Mouse (Mus musculus): ENCODE results near the gene Selenof. TPM values are rescaled to one million over a fixed set of nuclear protein-coding genes. Genes with fewer than 3 reads are reported as not detected.

Gene Selenof
- polyA plus RNA-seq, 1 experiment from 2014 or later, result 464 TPM

- H3K4me2 ChIP-seq (replicated peaks), result no peak overlapping the region
- H3K9me3 ChIP-seq (ENCODE audit: control insufficient read depth, low read length), result no peaks in the 10 kb centered on the region
- no peak for DNase-seq (ENCODE audit: low spot score)
- H3K4me3 ChIP-seq (replicated peaks; ENCODE audit: low read length), result no peak overlapping the region
- H3K27ac ChIP-seq, result no peak overlapping the region
- H3K4me1 ChIP-seq (replicated peaks; ENCODE audit: control insufficient read depth, insufficient read depth, low read length), result peaks cover 16% of the 10 kb centered on the region
- H3K36me3 ChIP-seq (replicated peaks; ENCODE audit: control insufficient read depth, insufficient read depth), result no peaks in the 10 kb centered on the region
- H3K27me3 ChIP-seq (ENCODE audit: control insufficient read depth, insufficient read depth, low read length), result no peaks in the 10 kb centered on the region
- no peak overlapping the region for H3K9ac ChIP-seq
- 23% methylated on average over 4 of the region's 4 CpGs for WGBS
- no peak for ATAC-seq (ENCODE audit: low FRiP score)
These were observed 24.3 kb upstream of the Selenof start for GRCm38 (mm10) chr3:144545832-144546231.

- no peaks in the 10 kb centered on the region for H3K27me3 ChIP-seq (ENCODE audit: control insufficient read depth, insufficient read depth, low read length)
- H3K4me3 ChIP-seq (replicated peaks; ENCODE audit: low read length), result no peak overlapping the region
- DNase-seq (ENCODE audit: low spot score) (no peak), ATAC-seq (ENCODE audit: low FRiP score) (no peak)
- H3K36me3 ChIP-seq (replicated peaks; ENCODE audit: control insufficient read depth, insufficient read depth), result no peaks in the 10 kb centered on the region
- H3K9ac ChIP-seq, result no peak overlapping the region
- WGBS, result 53% methylated on average over 4 of the region's 4 CpGs
- no peak overlapping the region for H3K4me2 ChIP-seq (replicated peaks)
- H3K27ac ChIP-seq, result no peak overlapping the region; the same call in 1 of the 2 replicates
- peaks cover 20% of the 10 kb centered on the region for H3K4me1 ChIP-seq (replicated peaks; ENCODE audit: control insufficient read depth, insufficient read depth, low read length)
- H3K9me3 ChIP-seq (ENCODE audit: control insufficient read depth, low read length), result no peaks in the 10 kb centered on the region
These were observed 23.6 kb upstream of the Selenof start for GRCm38 (mm10) chr3:144546490-144546889.

GRCm38 (mm10) chr3:144548186-144548845 lies 21.8 kb upstream of the Selenof start:
- no peak overlapping the region for H3K4me2 ChIP-seq (replicated peaks)
- H3K27ac ChIP-seq, result no peak overlapping the region
- H3K4me3 ChIP-seq (replicated peaks; ENCODE audit: low read length), result no peak overlapping the region
- H3K36me3 ChIP-seq (replicated peaks; ENCODE audit: control insufficient read depth, insufficient read depth), result no peaks in the 10 kb centered on the region
- H3K9me3 ChIP-seq (ENCODE audit: control insufficient read depth, low read length), result no peaks in the 10 kb centered on the region
- DNase-seq (ENCODE audit: low spot score), result no peak
- H3K9ac ChIP-seq, result no peak overlapping the region
- peaks cover 22% of the 10 kb centered on the region for H3K4me1 ChIP-seq (replicated peaks; ENCODE audit: control insufficient read depth, insufficient read depth, low read length)
- 82% methylated on average over 7 of the region's 7 CpGs for WGBS
- ATAC-seq (ENCODE audit: low FRiP score), result no peak
- no peaks in the 10 kb centered on the region for H3K27me3 ChIP-seq (ENCODE audit: control insufficient read depth, insufficient read depth, low read length)

- Histone ChIP-seq H3K4me1 (replicated peaks; ENCODE audit: control insufficient read depth, insufficient read depth, low read length) (peaks cover 31% of the 10 kb centered on the region), H3K9ac (no peak overlapping the region), H3K4me3 (replicated peaks; ENCODE audit: low read length) (no peak overlapping the region), H3K27me3 (ENCODE audit: control insufficient read depth, insufficient read depth, low read length) (no peaks in the 10 kb centered on the region), H3K4me2 (replicated peaks) (no peak overlapping the region), H3K36me3 (replicated peaks; ENCODE audit: control insufficient read depth, insufficient read depth) (no peaks in the 10 kb centered on the region), H3K9me3 (ENCODE audit: control insufficient read depth, low read length) (no peaks in the 10 kb centered on the region), H3K27ac (no peak overlapping the region)
- WGBS, result 96% methylated on average over 5 of the region's 5 CpGs
- no peak for ATAC-seq (ENCODE audit: low FRiP score)
- DNase-seq (ENCODE audit: low spot score), result no peak
These were observed 20.1 kb upstream of the Selenof start for GRCm38 (mm10) chr3:144550036-144550435.

- Histone ChIP-seq H3K9ac (no peak overlapping the region), H3K4me1 (replicated peaks; ENCODE audit: control insufficient read depth, insufficient read depth, low read length) (peaks cover 25% of the 10 kb centered on the region; the same call in 1 of the 2 replicates), H3K4me2 (replicated peaks) (no peak overlapping the region), H3K27me3 (ENCODE audit: control insufficient read depth, insufficient read depth, low read length) (no peaks in the 10 kb centered on the region), H3K36me3 (replicated peaks; ENCODE audit: control insufficient read depth, insufficient read depth) (no peaks in the 10 kb centered on the region), H3K4me3 (replicated peaks; ENCODE audit: low read length) (no peak overlapping the region), H3K9me3 (ENCODE audit: control insufficient read depth, low read length) (no peaks in the 10 kb centered on the region), H3K27ac (no peak overlapping the region)
- no peak for ATAC-seq (ENCODE audit: low FRiP score)
- no peak for DNase-seq (ENCODE audit: low spot score)
- WGBS, result 83% methylated on average over 5 of the region's 5 CpGs
These were observed 19.4 kb upstream of the Selenof start for GRCm38 (mm10) chr3:144550659-144551058.

- Histone ChIP-seq H3K27me3 (ENCODE audit: control insufficient read depth, insufficient read depth, low read length) (no peaks in the 10 kb centered on the region), H3K36me3 (replicated peaks; ENCODE audit: control insufficient read depth, insufficient read depth) (no peaks in the 10 kb centered on the region), H3K9me3 (ENCODE audit: control insufficient read depth, low read length) (no peaks in the 10 kb centered on the region), H3K9ac (no peak overlapping the region), H3K4me3 (replicated peaks; ENCODE audit: low read length) (no peak overlapping the region), H3K27ac (no peak overlapping the region), H3K4me1 (replicated peaks; ENCODE audit: control insufficient read depth, insufficient read depth, low read length) (peaks cover 19% of the 10 kb centered on the region; the same call in 1 of the 2 replicates), H3K4me2 (replicated peaks) (no peak overlapping the region)
- 82% methylated on average over 4 of the region's 4 CpGs for WGBS
- no peak for ATAC-seq (ENCODE audit: low FRiP score)
- no peak for DNase-seq (ENCODE audit: low spot score)
These were observed 18.7 kb upstream of the Selenof start for GRCm38 (mm10) chr3:144551416-144551815.

GRCm38 (mm10) chr3:144553942-144554341 lies 16.2 kb upstream of the Selenof start:
- Histone ChIP-seq H3K27me3 (ENCODE audit: control insufficient read depth, insufficient read depth, low read length) (no peaks in the 10 kb centered on the region), H3K4me2 (replicated peaks) (no peak overlapping the region), H3K27ac (no peak overlapping the region), H3K36me3 (replicated peaks; ENCODE audit: control insufficient read depth, insufficient read depth) (no peaks in the 10 kb centered on the region), H3K9me3 (ENCODE audit: control insufficient read depth, low read length) (no peaks in the 10 kb centered on the region), H3K4me3 (replicated peaks; ENCODE audit: low read length) (no peak overlapping the region), H3K4me1 (replicated peaks; ENCODE audit: control insufficient read depth, insufficient read depth, low read length) (peaks cover 28% of the 10 kb centered on the region), H3K9ac (no peak overlapping the region)
- 34% methylated on average over 7 of the region's 7 CpGs for WGBS
- DNase-seq (ENCODE audit: low spot score), result no peak
- no peak for ATAC-seq (ENCODE audit: low FRiP score)

GRCm38 (mm10) chr3:144554503-144554902 lies 15.6 kb upstream of the Selenof start:
- Histone ChIP-seq H3K27me3 (ENCODE audit: control insufficient read depth, insufficient read depth, low read length) (no peaks in the 10 kb centered on the region), H3K9me3 (ENCODE audit: control insufficient read depth, low read length) (no peaks in the 10 kb centered on the region), H3K4me1 (replicated peaks; ENCODE audit: control insufficient read depth, insufficient read depth, low read length) (peaks cover 28% of the 10 kb centered on the region), H3K27ac (no peak overlapping the region), H3K9ac (no peak overlapping the region), H3K4me3 (replicated peaks; ENCODE audit: low read length) (no peak overlapping the region), H3K4me2 (replicated peaks) (no peak overlapping the region), H3K36me3 (replicated peaks; ENCODE audit: control insufficient read depth, insufficient read depth) (no peaks in the 10 kb centered on the region)
- ATAC-seq (ENCODE audit: low FRiP score) (no peak), DNase-seq (ENCODE audit: low spot score) (no peak)
- 72% methylated on average over 9 of the region's 9 CpGs for WGBS

- Histone ChIP-seq H3K36me3 (replicated peaks; ENCODE audit: control insufficient read depth, insufficient read depth) (no peaks in the 10 kb centered on the region), H3K9me3 (ENCODE audit: control insufficient read depth, low read length) (no peaks in the 10 kb centered on the region), H3K9ac (no peak overlapping the region), H3K27me3 (ENCODE audit: control insufficient read depth, insufficient read depth, low read length) (no peaks in the 10 kb centered on the region), H3K27ac (no peak overlapping the region), H3K4me2 (replicated peaks) (no peak overlapping the region), H3K4me1 (replicated peaks; ENCODE audit: control insufficient read depth, insufficient read depth, low read length) (peaks cover 28% of the 10 kb centered on the region), H3K4me3 (replicated peaks; ENCODE audit: low read length) (no peak overlapping the region)
- DNase-seq (ENCODE audit: low spot score) (no peak), ATAC-seq (ENCODE audit: low FRiP score) (no peak)
- 83% methylated on average over 7 of the region's 7 CpGs for WGBS
These were observed 15.0 kb upstream of the Selenof start for GRCm38 (mm10) chr3:144555144-144555543.

Data from hindbrain, embryonic 14.5 days (tissue).